Mouse (Mus musculus) v-Abl transformed pro-B cells (cell line): ENCODE results near the gene Rangap1.

ENCODE experiments used
- in situ Hi-C, 2 experiments: fragments of 400-800 bp; cut with MboI; formaldehyde crosslinking; loops; one replicate each; pipeline ENCODE4 v1.15.1; 2025; ENCODE audit not compliant: unreplicated experiment in 2 of 2

The Rangap1 gene

GRCm38 (mm10) chr15:81700161-81700560 is 45.2 kb downstream of the Rangap1 start:
- in situ Hi-C loops = loop anchor here (5.0 kb wide), 1 partner anchor 217 kb away; no protein-coding TSS in a partner anchor

GRCm38 (mm10) chr15:81698532-81698931 is 46.8 kb downstream of the Rangap1 start:
- in situ Hi-C loops = no loop called here

- in situ Hi-C loops = no loop called here
Observed at GRCm38 (mm10) chr15:81697847-81698246, 47.5 kb downstream of the Rangap1 start.

- in situ Hi-C loops = no loop called here
Observed at GRCm38 (mm10) chr15:81697175-81697574, 48.2 kb downstream of the Rangap1 start, which contains the start of gene Chadl. Chadl (minus strand) TSS chr15:81697287.

- in situ Hi-C loops = no loop called here
Observed at GRCm38 (mm10) chr15:81694891-81695290, 50.4 kb downstream of the Rangap1 start.

GRCm38 (mm10) chr15:81693967-81694881 is 51.1 kb downstream of the Rangap1 start:
- in situ Hi-C loops = no loop called here

GRCm38 (mm10) chr15:81693366-81693966 is 51.9 kb downstream of the Rangap1 start:
- in situ Hi-C loops = no loop called here

GRCm38 (mm10) chr15:81680301-81680805 is 65.0 kb downstream of the Rangap1 start:
- in situ Hi-C loops = no loop called here

GRCm38 (mm10) chr15:81676637-81677036 is 68.7 kb downstream of the Rangap1 start:
- in situ Hi-C loops = no loop called here

GRCm38 (mm10) chr15:81670231-81670640 is 75.1 kb downstream of the Rangap1 start:
- in situ Hi-C loops = no loop called here

GRCm38 (mm10) chr15:81666957-81667356 is 78.4 kb downstream of the Rangap1 start:
- in situ Hi-C loops = no loop called here

- in situ Hi-C loops = no loop called here
Observed at GRCm38 (mm10) chr15:81663697-81664561, 81.4 kb downstream of the Rangap1 start, which contains the start of gene L3mbtl2. L3mbtl2 (plus strand) TSS chr15:81663889.

- in situ Hi-C loops = no loop called here
Observed at GRCm38 (mm10) chr15:81663281-81663680, 82.0 kb downstream of the Rangap1 start.

- in situ Hi-C loops = no loop called here
Observed at GRCm38 (mm10) chr15:81661701-81662100, 83.6 kb downstream of the Rangap1 start.
